Mouse (Mus musculus): ENCODE results near the gene 4833427G06Rik. TPM values are rescaled to one million over a fixed set of nuclear protein-coding genes. Genes with fewer than 3 reads are reported as not detected.

4833427G06Rik gene
- polyA plus RNA-seq, 1 experiment from 2014 or later, result 1.1 TPM

GRCm38 (mm10) chr9:51070801-51071200 is 31.1 kb downstream of the 4833427G06Rik start:
- DNase-seq (ENCODE audit: low spot score), result no peak

GRCm38 (mm10) chr9:51068202-51068601 is 33.7 kb downstream of the 4833427G06Rik start:
- DNase-seq (ENCODE audit: low spot score), result no peak

- DNase-seq (ENCODE audit: low spot score), result no peak
Observed at GRCm38 (mm10) chr9:51060601-51061000, 41.3 kb downstream of the 4833427G06Rik start, which contains the start of gene Btg4. Btg4 (plus strand) TSS chr9:51060901.

- DNase-seq (ENCODE audit: low spot score), result no peak
Observed at GRCm38 (mm10) chr9:51058951-51059521, 42.8 kb downstream of the 4833427G06Rik start.

GRCm38 (mm10) chr9:51056360-51057324 is 45.2 kb downstream of the 4833427G06Rik start:
- no peak for DNase-seq (ENCODE audit: low spot score)

- DNase-seq (ENCODE audit: low spot score), result peak; percentile 66
Observed at GRCm38 (mm10) chr9:51052180-51052579, 49.7 kb downstream of the 4833427G06Rik start.

- DNase-seq (ENCODE audit: low spot score), result no peak
Observed at GRCm38 (mm10) chr9:51042136-51042535, 59.7 kb downstream of the 4833427G06Rik start.

GRCm38 (mm10) chr9:51041491-51041980 is 60.3 kb downstream of the 4833427G06Rik start:
- no peak for DNase-seq (ENCODE audit: low spot score)

- DNase-seq (ENCODE audit: low spot score), result no peak
Observed at GRCm38 (mm10) chr9:51032785-51033529, 68.9 kb downstream of the 4833427G06Rik start.

- no peak for DNase-seq (ENCODE audit: low spot score)
Observed at GRCm38 (mm10) chr9:51032291-51032690, 69.6 kb downstream of the 4833427G06Rik start.

GRCm38 (mm10) chr9:51031603-51032002 is 70.3 kb downstream of the 4833427G06Rik start:
- DNase-seq (ENCODE audit: low spot score), result no peak

MicroRNA genes within 50 kb of the gene (microRNA counts, 519-probe panel; counts per million panel counts)
- microRNA mmu-miR-34b-3p (473 counts per million, percentile 71 among the panel's probes with 10 or more counts), microRNA mmu-miR-34b-5p (473 counts per million, percentile 71 among the panel's probes with 10 or more counts), microRNA mmu-miR-34c (473 counts per million, percentile 71 among the panel's probes with 10 or more counts)

Small RNAs within 50 kb of the gene (microRNA-seq; reads per million reads assigned to microRNA genes)
- gene Mir34b (ENCODE audit: borderline number of aligned reads), result 22.5 reads per million, percentile 28 among the genes with 10 or more reads in this experiment
- gene Mir34c (ENCODE audit: borderline number of aligned reads), result 608 reads per million, percentile 66 among the genes with 10 or more reads in this experiment

Other genes with a start within 250 kb of the 4833427G06Rik start
- 12.1 and 12.4 TPM in 2 replicates for gene Sik2, start 93.0 kb downstream of the 4833427G06Rik start, polyA plus RNA-seq (2015; fragmentation: Nextera tagmentation; extraction: Ambion mirVana)
- 0.12 and 0.17 TPM in 2 replicates for gene Btg4, start 41.2 kb downstream of the 4833427G06Rik start, polyA plus RNA-seq (2015; fragmentation: Nextera tagmentation; extraction: Ambion mirVana)
- 2.1 and 2.8 TPM in 2 replicates for gene Layn, start 25.0 kb downstream of the 4833427G06Rik start, polyA plus RNA-seq (2015; fragmentation: Nextera tagmentation; extraction: Ambion mirVana)
- 0.23 and 0.33 TPM in 2 replicates for gene Gm32742, start 63.4 kb upstream of the 4833427G06Rik start, polyA plus RNA-seq (2015; fragmentation: Nextera tagmentation; extraction: Ambion mirVana)
- gene Pou2af1, start 111.6 kb upstream of the 4833427G06Rik start, polyA plus RNA-seq (2015; fragmentation: Nextera tagmentation; extraction: Ambion mirVana), result 1.6 and 2.0 TPM in 2 replicates
- gene Colca2, start 176.5 kb upstream of the 4833427G06Rik start, polyA plus RNA-seq (2015; fragmentation: Nextera tagmentation; extraction: Ambion mirVana), result 1.5 and 2.2 TPM in 2 replicates
- 0.27 and 0.44 TPM in 2 replicates for gene 1810046K07Rik, start 226.8 kb upstream of the 4833427G06Rik start, polyA plus RNA-seq (2015; fragmentation: Nextera tagmentation; extraction: Ambion mirVana)